Mouse (Mus musculus) heart, adult 9 months (tissue): ENCODE data around the gene Acot12.
A peak's percentile ranks its signal among the peaks of the same experiment; 100 is the strongest.

Experiments used
- DNase-seq, 2 experiments: peaks; one replicate each; pipeline ENCODE4 v3.0.0; 2022; ENCODE audit warnings: low spot score in 2 of 2

Gene Acot12

DNA sequence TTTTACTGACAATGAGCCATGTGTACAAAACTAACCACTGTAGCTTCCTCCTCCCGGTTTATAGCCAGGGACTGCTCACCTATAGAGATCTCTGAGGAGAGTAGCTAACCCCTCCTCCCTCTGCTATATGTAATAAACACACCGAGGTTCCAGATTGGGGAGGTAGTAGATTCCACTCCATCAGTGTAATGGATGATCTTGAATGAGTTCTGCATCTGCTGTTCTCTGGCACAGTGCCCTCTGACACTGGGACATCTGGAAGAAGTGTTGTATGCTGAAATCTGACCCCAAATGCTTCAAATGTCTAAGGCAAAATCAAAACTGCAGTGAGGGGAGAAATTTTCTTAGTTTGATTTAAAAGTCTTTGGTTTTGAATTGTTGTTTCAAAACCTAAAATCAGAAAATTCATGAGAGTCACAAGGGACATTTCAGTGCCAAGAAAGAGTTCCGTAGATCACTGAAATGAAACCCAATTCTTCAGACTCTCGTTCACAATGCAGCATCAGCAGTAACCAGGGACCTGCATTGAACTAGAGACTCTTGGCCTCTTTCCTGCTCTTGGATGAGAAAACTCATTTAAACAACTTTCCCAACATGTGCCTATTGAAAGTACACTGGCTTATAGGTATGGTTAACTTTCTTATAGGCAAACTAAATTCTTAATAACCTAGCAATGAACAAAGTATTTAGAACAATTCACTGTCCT, 83.7 kb downstream of the Acot12 start:
- peak; percentile 28 to 48 for DNase-seq

DNA sequence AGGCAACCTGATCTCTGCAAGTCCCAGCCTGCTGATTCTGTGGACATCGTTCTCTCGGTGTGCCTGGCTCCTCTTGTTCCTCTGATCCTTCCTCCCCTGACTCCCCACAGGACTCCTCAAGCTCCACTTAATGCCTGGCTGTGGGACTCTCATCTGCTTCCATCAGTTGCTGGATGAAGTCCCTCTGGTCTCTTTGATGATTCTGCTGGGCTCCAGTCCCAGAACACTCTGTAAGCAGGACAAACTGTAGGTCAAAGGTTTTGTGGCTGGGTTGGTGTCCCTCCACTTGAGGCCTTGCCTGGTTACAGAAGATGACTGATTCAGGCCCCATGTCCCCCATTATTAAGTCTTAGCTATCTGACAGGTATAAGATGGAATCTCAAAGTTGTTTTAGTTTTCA, 84.8 kb downstream of the Acot12 start:
- peak; percentile 40 to 51 for DNase-seq

DNA sequence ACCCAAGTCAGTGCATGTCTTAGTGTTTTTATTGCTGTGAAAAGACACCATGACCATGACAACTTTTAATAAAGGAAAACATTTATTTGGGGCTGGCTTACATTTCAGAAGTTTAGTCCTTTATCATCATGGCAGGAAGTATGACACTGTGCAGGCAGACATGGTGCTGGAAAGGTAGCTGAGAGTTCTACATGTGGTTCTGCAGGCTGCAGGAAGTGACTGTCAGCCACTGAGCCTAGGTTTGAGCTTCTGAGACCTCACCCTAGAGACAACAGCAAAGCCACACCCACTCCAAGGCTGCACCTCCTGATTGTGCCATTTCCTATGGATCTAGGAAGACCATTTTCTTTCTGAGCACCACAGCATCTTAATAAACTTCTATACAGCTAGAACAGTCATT, 86.6 kb downstream of the Acot12 start:
- DNase-seq, result no peak
